Mouse (Mus musculus) cerebellum, postnatal 25 days (tissue): Measurements from ENCODE around the gene Lrriq4.

ENCODE experiments used
- DNase-seq, 2 experiments: peaks; one replicate each; pipeline ENCODE4 v3.0.0; 2021; ENCODE audit warnings: mixed read lengths in 2 of 2

Gene Lrriq4

GRCm38 (mm10) chr3:30644207-30644606, at the start of gene Lrriq4:
Lrriq4 (plus strand) TSS chr3:30644507.
- peak in 1 of 2 experiments; percentile 15 for DNase-seq

- DNase-seq = peak; percentile 73 to 78
These were observed 49.0 kb upstream of the Lrriq4 start for GRCm38 (mm10) chr3:30595111-30595832.

GRCm38 (mm10) chr3:30597271-30597670, 47.0 kb upstream of the Lrriq4 start:
- no peak for DNase-seq

GRCm38 (mm10) chr3:30599711-30600545, 44.4 kb upstream of the Lrriq4 start, which contains the start of gene Actrt3:
Actrt3 (minus strand) TSS chr3:30599939.
- DNase-seq = peak; percentile 82 to 84

- peak; percentile 59 to 68 for DNase-seq
These were observed 43.6 kb upstream of the Lrriq4 start for GRCm38 (mm10) chr3:30600717-30601116.

- peak; percentile 90 to 93 for DNase-seq
These were observed 43.1 kb upstream of the Lrriq4 start for GRCm38 (mm10) chr3:30601175-30601574.

GRCm38 (mm10) chr3:30601610-30602064, 42.7 kb upstream of the Lrriq4 start:
- no peak for DNase-seq

- peak; percentile 97 to 100 for DNase-seq
These were observed 42.1 kb upstream of the Lrriq4 start, which contains the start of gene Mynn for GRCm38 (mm10) chr3:30602065-30602739. Mynn (plus strand) TSS chr3:30602065.

DNA sequence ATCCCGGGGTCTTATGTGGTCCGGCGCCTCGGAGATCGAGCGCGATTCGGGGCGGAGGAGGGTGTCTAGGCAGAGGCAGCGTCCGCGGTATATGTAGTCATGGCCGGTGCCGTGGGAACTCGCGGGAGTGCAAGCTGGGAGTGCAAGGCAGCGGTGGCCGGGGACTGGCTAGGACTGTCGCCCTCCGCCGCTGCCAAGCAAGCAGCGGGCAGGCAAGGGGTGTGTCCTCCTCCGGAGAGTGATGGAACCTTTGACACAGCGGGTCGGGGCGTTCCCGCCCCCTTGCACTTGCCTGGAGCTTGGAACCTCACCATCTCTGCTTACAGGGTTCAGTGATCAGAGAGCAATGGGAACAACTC, 41.6 kb upstream of the Lrriq4 start:
- DNase-seq = no peak

- DNase-seq = no peak
These were observed 41.1 kb upstream of the Lrriq4 start for GRCm38 (mm10) chr3:30603256-30603655.

- DNase-seq = no peak
These were observed 35.3 kb upstream of the Lrriq4 start for GRCm38 (mm10) chr3:30608999-30609398.

- no peak for DNase-seq
These were observed 33.4 kb upstream of the Lrriq4 start for GRCm38 (mm10) chr3:30610930-30611329.

DNA sequence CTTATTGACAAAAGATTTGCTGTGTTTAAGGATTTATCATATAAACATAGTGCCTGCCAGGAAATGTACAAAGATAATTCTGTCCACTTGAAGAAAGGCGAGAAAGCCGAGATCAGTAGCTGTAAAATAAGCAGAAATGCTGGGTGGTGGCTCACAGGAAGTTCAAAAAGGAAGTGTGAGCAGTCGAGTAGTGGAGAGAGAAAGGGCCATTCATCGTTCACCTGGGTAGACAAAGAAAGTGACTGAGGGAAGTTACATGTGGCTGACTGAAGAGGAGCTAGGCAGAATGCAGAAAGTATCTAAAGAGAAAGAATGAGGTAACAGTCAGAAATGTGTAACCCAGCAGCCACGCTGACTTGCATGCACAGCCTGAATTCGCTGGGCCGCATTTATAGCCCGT, 24.2 kb upstream of the Lrriq4 start:
- no peak for DNase-seq

DNA sequence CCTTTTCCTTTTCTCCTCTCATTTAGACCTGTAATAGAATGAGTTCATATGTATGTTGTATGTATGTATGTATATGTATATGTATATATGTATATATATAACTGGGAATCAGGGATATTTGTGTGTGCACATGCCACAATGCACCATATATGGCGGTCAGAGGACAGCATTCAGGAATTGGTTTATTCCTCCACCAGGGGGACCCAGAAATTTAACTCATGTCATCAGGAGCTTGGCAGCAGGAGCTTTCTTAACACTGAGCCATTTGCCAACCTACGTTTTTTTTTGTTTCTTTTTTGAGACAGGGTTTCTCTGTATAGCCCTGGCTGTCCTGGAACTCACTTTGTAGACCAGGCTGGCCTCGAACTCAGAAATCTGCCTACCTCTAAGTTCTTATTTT, 10.6 kb upstream of the Lrriq4 start:
- no peak for DNase-seq

- peak in 1 of 2 experiments; percentile 8 for DNase-seq
These were observed 8.7 kb upstream of the Lrriq4 start for GRCm38 (mm10) chr3:30635629-30636028.

DNA sequence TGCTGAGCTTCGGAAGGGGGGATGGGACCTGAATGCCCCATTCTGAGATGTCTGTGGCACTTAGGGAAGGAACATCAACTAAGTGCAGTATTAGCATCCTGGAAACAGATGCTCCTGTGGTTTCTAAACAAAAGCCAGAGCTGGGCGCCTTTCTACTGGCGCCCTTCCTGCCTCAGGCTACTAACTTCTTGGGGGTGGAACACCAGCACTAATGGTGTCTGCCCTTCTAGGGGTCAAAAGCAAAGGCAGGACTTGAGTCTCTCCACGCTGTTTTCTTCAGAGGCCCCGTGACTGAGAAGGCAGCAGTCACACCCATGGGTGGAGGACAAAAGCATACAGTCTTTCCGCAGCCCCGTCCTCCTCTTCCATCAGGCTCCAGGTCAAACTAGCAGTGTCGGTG, 2.5 kb downstream of the Lrriq4 start:
- no peak for DNase-seq

DNA sequence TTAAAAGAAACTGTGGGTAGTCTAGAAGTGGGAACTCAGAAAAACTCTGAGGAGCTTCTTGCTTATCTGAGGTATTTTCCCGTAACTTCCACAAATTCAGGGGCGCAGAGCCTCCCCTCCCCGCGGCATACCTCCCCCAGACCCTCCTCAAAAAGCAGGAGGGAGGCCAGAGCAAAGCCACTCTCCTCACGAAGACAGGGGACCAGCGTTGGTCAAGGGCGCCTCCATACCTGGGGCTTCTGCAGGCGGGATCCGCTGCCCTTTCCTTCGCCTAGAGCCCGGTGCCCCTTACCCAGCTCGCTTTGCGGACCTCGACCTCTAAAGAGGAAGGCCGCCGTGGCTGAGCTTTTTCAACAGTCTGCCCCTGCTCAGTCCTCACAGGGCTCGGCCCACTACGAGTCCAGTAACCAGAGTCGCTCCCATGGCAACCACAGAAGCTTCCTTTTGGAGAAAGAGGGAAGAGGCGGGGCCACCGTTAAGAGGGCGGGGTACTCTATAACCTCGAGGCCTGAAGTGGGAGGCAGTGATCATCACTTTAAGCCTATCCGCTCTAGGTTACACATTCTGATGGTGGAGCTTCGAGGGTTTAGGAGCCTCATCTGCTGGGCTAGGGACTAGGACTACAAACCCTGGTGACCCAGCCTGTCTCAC, 3.3 kb downstream of the Lrriq4 start, which contains the start of gene Lrrc34:
Gene Lrrc34 (minus strand): TSS at position 430 of the 651 bp plus-strand sequence.
- peak in 1 of 2 experiments; percentile 15 for DNase-seq

- DNase-seq = no peak
These were observed 4.2 kb downstream of the Lrriq4 start for GRCm38 (mm10) chr3:30648466-30648865.

- peak; percentile 26 to 39 for DNase-seq
These were observed 5.9 kb downstream of the Lrriq4 start for GRCm38 (mm10) chr3:30650062-30650841.

DNA sequence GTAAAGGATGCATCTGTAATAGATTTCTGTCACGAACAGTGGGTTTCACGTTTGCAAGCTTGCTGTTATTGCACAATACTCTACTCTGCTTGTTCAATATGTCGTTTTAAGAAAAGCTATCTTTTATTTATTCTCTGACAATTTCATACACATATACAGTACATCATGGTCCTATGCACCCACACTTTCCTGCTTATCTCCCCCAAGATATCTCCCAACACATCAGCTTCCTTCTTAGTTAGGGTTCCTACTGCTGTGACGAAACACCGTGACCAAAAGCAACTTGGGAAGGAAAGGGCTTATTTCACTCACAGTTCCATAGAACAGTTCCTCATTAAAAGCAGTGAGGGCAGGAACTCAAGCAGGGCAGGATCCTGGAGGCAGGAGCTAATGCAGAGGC, 11.6 kb downstream of the Lrriq4 start:
- DNase-seq = no peak

GRCm38 (mm10) chr3:30658486-30658885, 14.2 kb downstream of the Lrriq4 start:
- no peak for DNase-seq

DNA sequence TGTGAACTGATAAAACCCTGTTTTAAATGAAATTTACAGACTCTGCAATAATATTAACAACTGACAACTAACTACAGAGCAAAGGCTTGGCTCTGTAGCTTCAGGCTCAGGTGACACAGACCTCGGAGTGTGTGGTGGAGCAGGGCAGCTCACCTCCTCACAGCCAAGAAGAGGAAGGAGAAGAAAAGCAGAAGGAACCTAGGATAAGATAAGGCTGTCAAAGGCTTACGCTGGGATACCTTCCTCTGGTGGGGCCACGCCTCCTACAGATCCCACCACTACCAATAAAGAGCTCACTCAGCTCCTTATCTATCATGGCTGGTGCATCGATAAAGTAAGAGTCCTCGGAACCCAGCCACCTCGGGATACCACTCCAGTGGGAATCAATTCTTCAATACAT, 38.9 kb downstream of the Lrriq4 start:
- DNase-seq = no peak
